Comparison of ENCODE assay signal across 14 mouse cellular contexts in genomic region chr15:93456005-93456404, GRCm38 (mm10). TPM values are rescaled to one million over a fixed set of nuclear protein-coding genes. Genes with fewer than 3 reads are reported as not detected.
DNase-seq lines count a peak whose midpoint lies in the region; ATAC-seq and TF ChIP-seq lines count a peak whose summit lies in the region.
"Had no signal": no experiment of that assay in that cellular context is flagged by ENCODE, and none has a peak within 500 bp of the region (broad histone marks: within the 10 kb centered on the region; RNA-seq: fewer than 3 reads in every experiment).

No protein-coding gene starts in this region.

- H3K27ac ChIP-seq in hindbrain, postnatal 0 days = no peak overlapping the region
- H3K27ac ChIP-seq in hindbrain, embryonic 14.5 days = no peak overlapping the region
- no peak overlapping the region for H3K27ac ChIP-seq in liver, postnatal 0 days (ENCODE audit: low read depth)
- no peak overlapping the region for H3K27ac ChIP-seq in cortical plate, adult 2 months (ENCODE audit: insufficient read depth, low read length)
- H3K27ac ChIP-seq: embryonic facial prominence, embryonic 12.5 days; heart, embryonic 13.5 days; hindbrain, embryonic 12.5 days; limb, embryonic 15.5 days; midbrain, embryonic 15.5 days had no signal

- H3K9ac ChIP-seq in hindbrain, postnatal 0 days (replicated peaks; ENCODE audit: low read length) = no peak overlapping the region
- no peak overlapping the region for H3K9ac ChIP-seq in hindbrain, embryonic 14.5 days
- H3K9ac ChIP-seq in liver, postnatal 0 days (replicated peaks) = no peak overlapping the region
- H3K9ac ChIP-seq: embryonic facial prominence, embryonic 12.5 days; heart, embryonic 13.5 days; hindbrain, embryonic 12.5 days; limb, embryonic 15.5 days; midbrain, embryonic 15.5 days had no signal

- H3K27me3 ChIP-seq in hindbrain, postnatal 0 days (ENCODE audit: insufficient read depth, low read length) = no peaks in the 10 kb centered on the region
- no peaks in the 10 kb centered on the region for H3K27me3 ChIP-seq in hindbrain, embryonic 14.5 days (ENCODE audit: control insufficient read depth, insufficient read depth, low read length)
- no peaks in the 10 kb centered on the region for H3K27me3 ChIP-seq in liver, postnatal 0 days (ENCODE audit: insufficient read depth, low read length)
- no peaks in the 10 kb centered on the region for H3K27me3 ChIP-seq in E14TG2a.4 (ENCODE audit: insufficient read depth, low read length)
- H3K27me3 ChIP-seq: embryonic facial prominence, embryonic 12.5 days; heart, embryonic 13.5 days; hindbrain, embryonic 12.5 days; limb, embryonic 15.5 days; midbrain, embryonic 15.5 days had no signal

- H3K9me3 ChIP-seq in hindbrain, postnatal 0 days (ENCODE audit: low read length) = no peaks in the 10 kb centered on the region
- H3K9me3 ChIP-seq in hindbrain, embryonic 14.5 days (ENCODE audit: control insufficient read depth, low read length) = no peaks in the 10 kb centered on the region
- H3K9me3 ChIP-seq in liver, postnatal 0 days (ENCODE audit: low read length) = no peaks in the 10 kb centered on the region
- no peaks in the 10 kb centered on the region for H3K9me3 ChIP-seq in E14TG2a.4 (ENCODE audit: low read length)
- H3K9me3 ChIP-seq: embryonic facial prominence, embryonic 12.5 days; heart, embryonic 13.5 days; hindbrain, embryonic 12.5 days; limb, embryonic 15.5 days; midbrain, embryonic 15.5 days had no signal

- H3K4me2 ChIP-seq in hindbrain, postnatal 0 days (ENCODE audit: low read depth, low read length) = no peak overlapping the region
- H3K4me2 ChIP-seq in hindbrain, embryonic 14.5 days (replicated peaks) = no peak overlapping the region
- no peak overlapping the region for H3K4me2 ChIP-seq in liver, postnatal 0 days (ENCODE audit: low read depth, low read length)
- H3K4me2 ChIP-seq: embryonic facial prominence, embryonic 12.5 days; heart, embryonic 13.5 days; hindbrain, embryonic 12.5 days; limb, embryonic 15.5 days; midbrain, embryonic 15.5 days had no signal

- ATAC-seq in hindbrain, postnatal 0 days = no peak
- no peak for ATAC-seq in hindbrain, embryonic 14.5 days (ENCODE audit: low FRiP score)
- ATAC-seq in liver, postnatal 0 days = no peak
- ATAC-seq: midbrain, embryonic 15.5 days had no signal

- no peaks in the 10 kb centered on the region for H3K4me1 ChIP-seq in hindbrain, postnatal 0 days (ENCODE audit: insufficient read depth, low read length)
- no peaks in the 10 kb centered on the region for H3K4me1 ChIP-seq in hindbrain, embryonic 14.5 days (replicated peaks; ENCODE audit: control insufficient read depth, insufficient read depth, low read length)
- no peaks in the 10 kb centered on the region for H3K4me1 ChIP-seq in liver, postnatal 0 days (ENCODE audit: insufficient read depth)
- H3K4me1 ChIP-seq in E14TG2a.4 (replicated peaks; ENCODE audit: low read depth, low read length) = peaks cover 27% of the 10 kb centered on the region
- H3K4me1 ChIP-seq in cortical plate, adult 2 months (ENCODE audit: control insufficient read depth, insufficient read depth, low read length) = no peaks in the 10 kb centered on the region
- H3K4me1 ChIP-seq: embryonic facial prominence, embryonic 12.5 days; hindbrain, embryonic 12.5 days; limb, embryonic 15.5 days; midbrain, embryonic 15.5 days had no signal

- no peaks in the 10 kb centered on the region for H3K36me3 ChIP-seq in hindbrain, postnatal 0 days (ENCODE audit: insufficient read depth, low read length)
- 0 out of 2 replicates have a peak, but pooled peaks cover 9% of the 10 kb centered on the region for H3K36me3 ChIP-seq in hindbrain, embryonic 14.5 days (replicated peaks; ENCODE audit: control insufficient read depth, insufficient read depth)
- H3K36me3 ChIP-seq in liver, postnatal 0 days (replicated peaks; ENCODE audit: insufficient read depth, low read length) = peaks cover 21% of the 10 kb centered on the region
- H3K36me3 ChIP-seq in E14TG2a.4 (ENCODE audit: insufficient read depth, low read length) = peaks cover 9% of the 10 kb centered on the region; the same call in 1 of the 2 replicates
- H3K36me3 ChIP-seq: hindbrain, embryonic 12.5 days; midbrain, embryonic 15.5 days had no signal

- TF ChIP-seq POLR2A in cortical plate, adult 2 months (IDR thresholded peaks at IDR 0.05; ENCODE audit: extremely low read depth, insufficient read depth, low read length) = no peak

- TF ChIP-seq CTCF in hindbrain, postnatal 0 days (IDR thresholded peaks at IDR 0.05; ENCODE audit: low read depth) = peak; percentile 33
- peak; percentile 27; the same call in 1 of the 2 replicates for TF ChIP-seq CTCF in liver, postnatal 0 days (IDR thresholded peaks at IDR 0.05; ENCODE audit: low read depth)
- TF ChIP-seq CTCF in E14TG2a.4 (conservative IDR thresholded peaks at IDR 0.05; ENCODE audit: low read length) = peak; percentile 28
- peak; percentile 27; the same call in 1 of the 2 replicates for TF ChIP-seq CTCF in cortical plate, adult 2 months (IDR thresholded peaks at IDR 0.05; ENCODE audit: extremely low read depth, insufficient read depth, low read length)

- no peak overlapping the region for H3K4me3 ChIP-seq in hindbrain, postnatal 0 days (ENCODE audit: low read length)
- no peak overlapping the region for H3K4me3 ChIP-seq in hindbrain, embryonic 14.5 days (replicated peaks; ENCODE audit: low read length)
- no peak overlapping the region for H3K4me3 ChIP-seq in liver, postnatal 0 days (ENCODE audit: low read depth, low read length)
- H3K4me3 ChIP-seq in E14TG2a.4 (replicated peaks; ENCODE audit: low read length) = no peak overlapping the region
- no peak overlapping the region for H3K4me3 ChIP-seq in cortical plate, adult 2 months (ENCODE audit: insufficient read depth, low read length)
- H3K4me3 ChIP-seq: embryonic facial prominence, embryonic 12.5 days; heart, embryonic 13.5 days; hindbrain, embryonic 12.5 days; limb, embryonic 15.5 days; midbrain, embryonic 15.5 days had no signal

- DNase-seq in hindbrain, postnatal 0 days (ENCODE audit: low spot score) = no peak
- DNase-seq in hindbrain, embryonic 14.5 days (ENCODE audit: low spot score) = no peak
- no peak for DNase-seq in liver, postnatal 0 days
- DNase-seq in liver = no peak
- DNase-seq in gastrocnemius, postnatal 4 days (ENCODE audit: low spot score in 2 of 2) = no peak
- DNase-seq: adrenal gland, postnatal 25 days; cerebellum, postnatal 25 days had no signal

- TF ChIP-seq EP300 in liver, postnatal 0 days (IDR thresholded peaks at IDR 0.05; ENCODE audit: low read depth) = no peak

RNA-seq across cellular contexts. Expression of gene Pphln1, which starts 57.9 kb away (rescaled TPM):
- total RNA-seq in hindbrain, postnatal 0 days (2014; rRNA removed) = 27.0 and 36.3 TPM in 2 replicates
- 36.7 and 38.0 TPM in 2 replicates for polyA plus RNA-seq in hindbrain, postnatal 0 days (2015; fragmentation: Nextera tagmentation; extraction: Ambion mirVana)
- 26.4 and 28.6 TPM in 2 replicates for polyA plus RNA-seq in hindbrain, embryonic 14.5 days (2014; fragmentation: Nextera tagmentation; extraction: Ambion mirVana)
- polyA plus RNA-seq in liver, postnatal 0 days (2015; fragmentation: Nextera tagmentation; extraction: Ambion mirVana) = 8.6 and 11.3 TPM in 2 replicates
- polyA plus RNA-seq in cortical plate, adult 2 months (2012; rRNA removed) = 21.5 and 23.0 TPM in 2 replicates
- 10 to 100 TPM; 24.0 to 25.9 TPM for total RNA-seq in gastrocnemius, postnatal 4 days (2021)

RNA-seq across cellular contexts. Expression of gene Zcrb1, which starts 57.9 kb away (rescaled TPM):
- 27.8 and 42.9 TPM in 2 replicates for total RNA-seq in hindbrain, postnatal 0 days (2014; rRNA removed)
- 161 and 172 TPM in 2 replicates for polyA plus RNA-seq in hindbrain, postnatal 0 days (2015; fragmentation: Nextera tagmentation; extraction: Ambion mirVana)
- 147 and 164 TPM in 2 replicates for polyA plus RNA-seq in hindbrain, embryonic 14.5 days (2014; fragmentation: Nextera tagmentation; extraction: Ambion mirVana)
- 55.1 and 58.8 TPM in 2 replicates for polyA plus RNA-seq in liver, postnatal 0 days (2015; fragmentation: Nextera tagmentation; extraction: Ambion mirVana)
- polyA plus RNA-seq in cortical plate, adult 2 months (2012; rRNA removed) = 133 and 148 TPM in 2 replicates
- 10 to 100 TPM; 60.6 to 67.7 TPM for total RNA-seq in gastrocnemius, postnatal 4 days (2021)
